Mouse (Mus musculus) kidney, adult 8-10 months (tissue): ENCODE data around the gene Ubr1.
A peak's percentile ranks its signal among the peaks of the same experiment; 100 is the strongest.
"Not testable (repeated sequence)": the region's sequence is repeated elsewhere in the genome, so short reads cannot be mapped to it uniquely, and the experiment has no call there.

Source experiments
- DNase-seq, 2 experiments: peaks; one replicate each; pipeline ENCODE4 v3.0.0; 2022

The Ubr1 gene

GRCm38 (mm10) chr2:120970559-120971080 is at the start of gene Ubr1:
Ubr1 (minus strand) TSS chr2:120970715.
- DNase-seq, result peak; percentile 84

- DNase-seq, result no peak
Measured at GRCm38 (mm10) chr2:121017151-121017550, 46.6 kb upstream of the Ubr1 start.

GRCm38 (mm10) chr2:121016226-121016625 is 45.7 kb upstream of the Ubr1 start:
- peak; percentile 65 to 69 for DNase-seq

GRCm38 (mm10) chr2:121015507-121015906 is 45.0 kb upstream of the Ubr1 start:
- no peak for DNase-seq

- no peak for DNase-seq
Measured at GRCm38 (mm10) chr2:121012676-121013075, 42.2 kb upstream of the Ubr1 start.

GRCm38 (mm10) chr2:121009071-121009677 is 38.7 kb upstream of the Ubr1 start:
- DNase-seq, result no peak

- DNase-seq, result no peak
Measured at GRCm38 (mm10) chr2:121008664-121009007, 38.1 kb upstream of the Ubr1 start.

- DNase-seq, result peak; percentile 94 to 95
Measured at GRCm38 (mm10) chr2:121007925-121008663, 37.6 kb upstream of the Ubr1 start, which contains the start of gene Ccndbp1. Ccndbp1 (plus strand) TSS chr2:121008403.

- peak; percentile 27 to 46 for DNase-seq
Measured at GRCm38 (mm10) chr2:121006986-121007385, 36.5 kb upstream of the Ubr1 start.

GRCm38 (mm10) chr2:121004018-121004811 is 33.7 kb upstream of the Ubr1 start:
- DNase-seq, result no peak

GRCm38 (mm10) chr2:121003586-121003985 is 33.1 kb upstream of the Ubr1 start:
- no peak for DNase-seq

GRCm38 (mm10) chr2:120998863-120999262 is 28.3 kb upstream of the Ubr1 start:
- DNase-seq, result no peak

GRCm38 (mm10) chr2:120996607-120997006 is 26.1 kb upstream of the Ubr1 start:
- not testable (repeated sequence) for DNase-seq

- DNase-seq, result no peak
Measured at GRCm38 (mm10) chr2:120991196-120991595, 20.7 kb upstream of the Ubr1 start.

GRCm38 (mm10) chr2:120985241-120985640 is 14.7 kb upstream of the Ubr1 start:
- no peak for DNase-seq

GRCm38 (mm10) chr2:120983611-120984010 is 13.1 kb upstream of the Ubr1 start:
- DNase-seq, result no peak

- DNase-seq, result no peak
Measured at GRCm38 (mm10) chr2:120980861-120981260, 10.3 kb upstream of the Ubr1 start.

- DNase-seq, result no peak
Measured at GRCm38 (mm10) chr2:120979819-120980218, 9.3 kb upstream of the Ubr1 start.

GRCm38 (mm10) chr2:120978693-120979037 is 8.2 kb upstream of the Ubr1 start:
- DNase-seq, result no peak

- DNase-seq, result no peak
Measured at GRCm38 (mm10) chr2:120977926-120978692, 7.6 kb upstream of the Ubr1 start.

- DNase-seq, result peak; percentile 52 to 70
Measured at GRCm38 (mm10) chr2:120976990-120977925, 6.7 kb upstream of the Ubr1 start, which contains the start of gene Tmem62. Tmem62 (plus strand) TSS chr2:120977017.
